Mouse (Mus musculus) C3H10T1/2 (cell line): Measurements from ENCODE around the gene Mrpl44. TPM values are rescaled to one million over a fixed set of nuclear protein-coding genes. Genes with fewer than 3 reads are reported as not detected.

ENCODE experiments used
- polyA plus RNA-seq, 2 experiments: library from polyadenylated mRNA; unstranded; fragments of >200 nt; fragmentation: generic; extraction: Trizol; gene quantifications; one replicate each; pipeline ENCODE4 v1.2.1; 2012; ENCODE audit warnings: missing spikeins in 2 of 2

The Mrpl44 gene
- polyA plus RNA-seq: 10 to 100 TPM; 10.9 to 19.8 TPM

GRCm38 (mm10) chr1:79775927-79776458 is at the start of gene Mrpl44, which contains the start of gene Wdfy1:
TSS of gene Mrpl44 (plus strand) at chr1:79776018.
TSS of gene Wdfy1 (minus strand) at chr1:79776143.

Other genes with a start within 250 kb of the Mrpl44 start
- gene Ap1s3, start 104.0 kb upstream of the Mrpl44 start, polyA plus RNA-seq: under 1 TPM in 1 of 2 experiments, not detected in 1; 0.01 TPM
- 10 to 100 TPM; 12.1 to 19.3 TPM for gene Wdfy1, start 125 bp downstream of the Mrpl44 start, polyA plus RNA-seq
- 100 to 1,000 TPM in 1 of 2 experiments, 1 to 10 TPM in 1; 1.4 to 221 TPM for gene Serpine2, start 85.2 kb downstream of the Mrpl44 start, polyA plus RNA-seq